Mouse (Mus musculus) ES-E14 (cell line): ENCODE measurements around the gene Tomm70a. TPM values are rescaled to one million over a fixed set of nuclear protein-coding genes. Genes with fewer than 3 reads are reported as not detected.
A peak's percentile ranks its signal among the peaks of the same experiment; 100 is the strongest.

Experiments used
- DNase-seq: peaks from one replicate; pipeline ENCODE4 v3.0.0-alpha.2; 2013; ENCODE audit warnings: low read depth, low spot score
- H3K27ac ChIP-seq: 2 replicates; pipeline ENCODE4 v1.5.1; 2012; ENCODE audit warnings: low read depth, mild to moderate bottlenecking, low read length, moderate library complexity, mixed read lengths; ENCODE audit not compliant: poor library complexity, insufficient read depth, severe bottlenecking
- H3K36me3 ChIP-seq: 2 replicates; pipeline ENCODE4 v1.6.1; 2012; ENCODE audit warnings: mild to moderate bottlenecking, low read length, moderate library complexity, mixed read lengths; ENCODE audit not compliant: control insufficient read depth, poor library complexity, insufficient read depth, severe bottlenecking
- H3K4me1 ChIP-seq, 2 experiments: fragments of 150-350 bp in 1 of 2; sonication (generic) in 1 of 2; 2 replicates each; pipeline ENCODE4 v1.6.1; 2012; ENCODE audit warnings: low read length in 2 of 2, mild to moderate bottlenecking in 1 of 2, mixed read lengths in 1 of 2; ENCODE audit not compliant: control insufficient read depth in 2 of 2, insufficient read depth in 2 of 2, poor library complexity in 1 of 2
- H3K4me3 ChIP-seq, 2 experiments: fragments of 150-350 bp in 1 of 2; sonication (generic) in 1 of 2; 2 replicates each; pipeline ENCODE4 v1.5.1; 2012; ENCODE audit warnings: low read length in 2 of 2, low read depth in 1 of 2, mild to moderate bottlenecking in 1 of 2, mixed read lengths in 1 of 2; ENCODE audit not compliant: insufficient read depth in 1 of 2, poor library complexity in 1 of 2, severe bottlenecking in 1 of 2
- H3K9ac ChIP-seq: 2 replicates; pipeline ENCODE4 v1.6.1; 2012; ENCODE audit warnings: low read depth, mild to moderate bottlenecking, low read length, mixed read lengths; ENCODE audit not compliant: poor library complexity, insufficient read depth, severe bottlenecking
- H3K9me3 ChIP-seq: fragments of 150-350 bp; sonication (generic); 2 replicates; pipeline ENCODE4 v1.6.1; 2012; ENCODE audit warnings: low read depth, mild to moderate bottlenecking, low read length; ENCODE audit not compliant: control insufficient read depth, insufficient read depth
- CHD2 ChIP-seq: IDR thresholded peaks from 2 replicates; pipeline ENCODE4 v1.6.1; 2014; ENCODE audit warnings: mild to moderate bottlenecking, low read depth, low read length, inconsistent platforms
- HCFC1 ChIP-seq: IDR thresholded peaks from 2 replicates; pipeline ENCODE4 v1.6.1; 2012; ENCODE audit warnings: low read length, inconsistent platforms, borderline replicate concordance; ENCODE audit not compliant: insufficient read depth
- MAFK ChIP-seq: IDR thresholded peaks from 2 replicates; pipeline ENCODE4 v1.6.1; 2014; ENCODE audit warnings: mild to moderate bottlenecking, low read depth, low read length, inconsistent platforms; ENCODE audit not compliant: insufficient read depth
- ZC3H11A ChIP-seq: IDR thresholded peaks from 2 replicates; pipeline ENCODE4 v1.6.1; 2012; ENCODE audit warnings: low read depth, mild to moderate bottlenecking, inconsistent platforms, low read length, borderline replicate concordance
- ZNF384 ChIP-seq: IDR thresholded peaks from 2 replicates; pipeline ENCODE4 v1.6.1; 2012; ENCODE audit warnings: low read depth, low read length, inconsistent platforms
- in situ Hi-C, 2 experiments: fragments of 600-800 bp; cut with MboI; formaldehyde crosslinking; loops; one replicate each; pipeline ENCODE4 v1.15.1; 2025; ENCODE audit warnings: low sequenced_read_pairs in 2 of 2, inconsistent platforms in 1 of 2; ENCODE audit not compliant: unreplicated experiment in 2 of 2
- total RNA-seq: library from RNA; depleted of rRNA; stranded (reverse); fragments of 300-350 nt; gene quantifications from 2 replicates; pipeline ENCODE4 v1.2.3, GENCODE M21; 2012

Gene Tomm70a
- total RNA-seq, 1 experiment = 106 TPM

- in situ Hi-C loops = no loop called here
- Histone ChIP-seq H3K9ac (no peak overlapping the region), H3K27ac (no peak overlapping the region), H3K4me1 (peaks cover 2% of the 10 kb centered on the region in 2 experiments; a peak in 1 of 4 replicates), H3K9me3 (no peaks in the 10 kb centered on the region), H3K36me3 (no peaks in the 10 kb centered on the region; the same call in 1 of the 2 replicates), H3K4me3 (no peak overlapping the region)
- no peak for DNase-seq
- TF ChIP-seq HCFC1 (no peak), CHD2 (no peak), ZNF384 (no peak), ZC3H11A (no peak), MAFK (no peak)
Observed at GRCm38 (mm10) chr16:57182037-57182436, 60.5 kb downstream of the Tomm70a start.

DNA sequence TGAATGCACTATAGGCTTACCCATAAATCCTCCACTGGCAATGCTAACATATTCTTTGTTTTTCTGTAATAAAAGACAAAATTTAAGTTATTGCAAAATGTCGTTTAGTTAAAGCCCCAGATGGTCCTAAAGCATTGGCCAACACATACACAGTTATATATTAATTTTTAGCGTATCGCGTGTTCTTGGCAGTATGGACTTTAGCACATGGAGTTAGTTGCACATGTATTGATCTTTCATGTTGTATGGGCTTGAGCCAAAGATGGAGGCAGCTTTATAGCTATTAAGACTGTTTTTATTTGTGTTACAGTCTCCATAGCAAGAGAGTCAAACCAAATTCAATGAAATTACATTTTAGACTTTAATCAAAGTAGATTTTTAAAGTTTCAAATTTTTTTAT, 65.1 kb downstream of the Tomm70a start:
- no peak overlapping the region for H3K27ac ChIP-seq
- in situ Hi-C loops = no loop called here
- no peak overlapping the region for H3K4me3 ChIP-seq
- DNase-seq = no peak
- H3K36me3 ChIP-seq = peaks cover 2% of the 10 kb centered on the region
- no peak overlapping the region for H3K9ac ChIP-seq
- no peaks in the 10 kb centered on the region for H3K9me3 ChIP-seq
- H3K4me1 ChIP-seq = no peaks in the 10 kb centered on the region
- no peak for TF ChIP-seq MAFK
- no peak for TF ChIP-seq ZNF384
- no peak for TF ChIP-seq HCFC1
- no peak for TF ChIP-seq CHD2
- no peak for TF ChIP-seq ZC3H11A

GRCm38 (mm10) chr16:57189493-57189892, 68.0 kb downstream of the Tomm70a start:
- no peak overlapping the region for H3K27ac ChIP-seq
- H3K9ac ChIP-seq = no peak overlapping the region
- H3K4me1 ChIP-seq = no peaks in the 10 kb centered on the region
- no peak for DNase-seq
- peaks cover 5% of the 10 kb centered on the region for H3K36me3 ChIP-seq
- in situ Hi-C loops = no loop called here
- H3K4me3 ChIP-seq = no peak overlapping the region
- no peaks in the 10 kb centered on the region for H3K9me3 ChIP-seq
- TF ChIP-seq ZC3H11A (no peak), HCFC1 (no peak), ZNF384 (no peak), CHD2 (no peak), MAFK (no peak)

- H3K4me3 ChIP-seq = no peak overlapping the region
- H3K36me3 ChIP-seq = peaks cover 5% of the 10 kb centered on the region
- TF ChIP-seq ZNF384 = no peak
- peak; percentile 67 for TF ChIP-seq MAFK
- no peaks in the 10 kb centered on the region for H3K9me3 ChIP-seq
- no peaks in the 10 kb centered on the region for H3K4me1 ChIP-seq
- H3K27ac ChIP-seq = no peak overlapping the region
- no peak overlapping the region for H3K9ac ChIP-seq
- in situ Hi-C loops = no loop called here
- DNase-seq = no peak
Observed at GRCm38 (mm10) chr16:57190390-57190789, 68.9 kb downstream of the Tomm70a start.

- Histone ChIP-seq H3K4me1 (no peaks in the 10 kb centered on the region), H3K4me3 (no peak overlapping the region), H3K36me3 (peaks cover 5% of the 10 kb centered on the region), H3K9ac (no peak overlapping the region), H3K9me3 (no peaks in the 10 kb centered on the region), H3K27ac (no peak overlapping the region)
- TF ChIP-seq HCFC1 (no peak), ZNF384 (no peak), CHD2 (no peak), ZC3H11A (no peak), MAFK (no peak)
- no peak for DNase-seq
- in situ Hi-C loops = no loop called here
Observed at GRCm38 (mm10) chr16:57191214-57191613, 69.7 kb downstream of the Tomm70a start.
